Mouse (Mus musculus) lung, adult 2 months (tissue): ENCODE measurements around the gene Adcy10. TPM values are rescaled to one million over a fixed set of nuclear protein-coding genes. Genes with fewer than 3 reads are reported as not detected.

Experiments used
- DNase-seq: peaks from one replicate; pipeline ENCODE4 v3.0.0; 2022
- H3K4me1 ChIP-seq: fragments of 200-500 bp; 2 replicates; pipeline ENCODE4 v1.6.1; 2011; ENCODE audit warnings: low read length; ENCODE audit not compliant: control insufficient read depth, insufficient read depth
- H3K4me3 ChIP-seq: fragments of 200-500 bp; replicated peaks from 2 replicates; pipeline ENCODE3; 2011; ENCODE audit warnings: low read depth, mild to moderate bottlenecking, control low read depth, low read length; ENCODE audit errors: extremely low read depth
- CTCF ChIP-seq: fragments of 200-500 bp; IDR thresholded peaks from 2 replicates; pipeline ENCODE4 v1.5.1; 2011; ENCODE audit warnings: mild to moderate bottlenecking, low read length, control low read depth; ENCODE audit not compliant: insufficient read depth
- POLR2A ChIP-seq: fragments of 200-500 bp; IDR thresholded peaks from 2 replicates; pipeline ENCODE4 v1.6.1; 2011; ENCODE audit warnings: low read depth, mild to moderate bottlenecking, control low read depth, low read length, borderline replicate concordance; ENCODE audit errors: extremely low read depth
- WGBS: fragments of 180-500 bp; shearing (Covaris S2); methylation state at CpG from one replicate; pipeline ENCODE4 v1.1.7; 2018; 5-methylcytosine and 5-hydroxymethylcytosine counted together
- polyA plus RNA-seq: library from polyadenylated mRNA; depleted of rRNA; stranded (reverse); fragments of >200 nt; gene quantifications from 2 replicates; pipeline ENCODE4 v1.2.3, GENCODE M21; 2012

Gene Adcy10
- polyA plus RNA-seq, 1 experiment = 0.14 TPM

DNA sequence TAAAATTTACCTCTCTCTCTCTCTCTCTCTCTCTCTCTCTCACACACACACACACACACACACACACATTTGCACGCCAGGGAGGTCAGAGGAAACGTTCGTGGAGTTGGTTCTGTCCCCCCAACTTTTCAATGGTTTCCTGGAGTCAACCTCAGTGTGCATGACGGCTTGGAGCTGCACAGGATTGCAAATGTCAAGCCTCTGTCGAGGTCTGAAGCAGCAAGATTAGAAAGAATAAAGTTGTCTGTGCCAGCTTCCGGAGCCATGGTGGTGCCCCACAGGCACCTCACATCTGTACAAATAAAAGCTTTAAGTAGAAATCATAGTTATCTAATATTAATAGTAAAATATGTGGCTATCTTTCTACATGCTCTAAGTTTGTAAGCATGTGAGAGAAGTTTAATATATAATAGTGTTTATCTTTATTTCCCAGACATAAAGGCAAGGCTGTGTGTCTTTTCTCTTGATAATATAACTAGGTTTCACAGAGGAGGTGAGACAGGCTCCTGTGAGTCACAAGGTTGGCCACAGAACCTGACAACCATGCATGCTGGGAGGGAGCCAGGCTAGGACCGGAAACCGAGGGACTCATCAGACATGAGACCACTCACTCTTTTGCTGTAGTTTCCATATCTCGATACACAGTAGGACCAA is 91.6 kb downstream of the Adcy10 start:
- WGBS = 60% methylated on average over 9 of the region's 9 CpGs
- no peaks in the 10 kb centered on the region for H3K4me1 ChIP-seq
- no peak for DNase-seq
- TF ChIP-seq POLR2A = no peak
- no peak for TF ChIP-seq CTCF
- no peak overlapping the region for H3K4me3 ChIP-seq

GRCm38 (mm10) chr1:165579332-165579731 is 94.3 kb downstream of the Adcy10 start:
- DNase-seq = no peak
- WGBS = 55% methylated on average over 5 of the region's 5 CpGs
- Histone ChIP-seq H3K4me1 (no peaks in the 10 kb centered on the region), H3K4me3 (no peak overlapping the region)
- no peak for TF ChIP-seq CTCF
- TF ChIP-seq POLR2A = no peak

GRCm38 (mm10) chr1:165581255-165581654 is 96.3 kb downstream of the Adcy10 start:
- TF ChIP-seq POLR2A (no peak), CTCF (no peak)
- DNase-seq = no peak
- 91% methylated on average over 3 of the region's 3 CpGs for WGBS
- no peak overlapping the region for H3K4me3 ChIP-seq
- H3K4me1 ChIP-seq = no peaks in the 10 kb centered on the region

GRCm38 (mm10) chr1:165583529-165584184 is 98.7 kb downstream of the Adcy10 start:
- WGBS = 21% methylated on average over 12 of the region's 12 CpGs
- TF ChIP-seq POLR2A (no peak), CTCF (peak; percentile 99)
- peak; percentile 84 for DNase-seq
- H3K4me1 ChIP-seq = peaks cover 5% of the 10 kb centered on the region
- no peak overlapping the region for H3K4me3 ChIP-seq

- WGBS = 53% methylated on average over 14 of the region's 14 CpGs
- TF ChIP-seq CTCF = no peak
- no peak for TF ChIP-seq POLR2A
- DNase-seq = no peak
- no peak overlapping the region for H3K4me3 ChIP-seq
- H3K4me1 ChIP-seq = peaks cover 17% of the 10 kb centered on the region
Observed at GRCm38 (mm10) chr1:165585389-165586104, 100.6 kb downstream of the Adcy10 start.

- WGBS = 86% methylated on average over 1 of the region's 1 CpGs
- DNase-seq = no peak
- H3K4me1 ChIP-seq = peaks cover 17% of the 10 kb centered on the region
- TF ChIP-seq POLR2A (no peak), CTCF (no peak)
- H3K4me3 ChIP-seq = no peak overlapping the region
Observed at GRCm38 (mm10) chr1:165586366-165586765, 101.4 kb downstream of the Adcy10 start.

- WGBS = 28% methylated on average over 8 of the region's 8 CpGs
- DNase-seq = no peak
- Histone ChIP-seq H3K4me3 (no peak overlapping the region), H3K4me1 (peaks cover 17% of the 10 kb centered on the region)
- TF ChIP-seq CTCF (no peak), POLR2A (no peak)
Observed at GRCm38 (mm10) chr1:165587845-165588244, 102.9 kb downstream of the Adcy10 start.

DNA sequence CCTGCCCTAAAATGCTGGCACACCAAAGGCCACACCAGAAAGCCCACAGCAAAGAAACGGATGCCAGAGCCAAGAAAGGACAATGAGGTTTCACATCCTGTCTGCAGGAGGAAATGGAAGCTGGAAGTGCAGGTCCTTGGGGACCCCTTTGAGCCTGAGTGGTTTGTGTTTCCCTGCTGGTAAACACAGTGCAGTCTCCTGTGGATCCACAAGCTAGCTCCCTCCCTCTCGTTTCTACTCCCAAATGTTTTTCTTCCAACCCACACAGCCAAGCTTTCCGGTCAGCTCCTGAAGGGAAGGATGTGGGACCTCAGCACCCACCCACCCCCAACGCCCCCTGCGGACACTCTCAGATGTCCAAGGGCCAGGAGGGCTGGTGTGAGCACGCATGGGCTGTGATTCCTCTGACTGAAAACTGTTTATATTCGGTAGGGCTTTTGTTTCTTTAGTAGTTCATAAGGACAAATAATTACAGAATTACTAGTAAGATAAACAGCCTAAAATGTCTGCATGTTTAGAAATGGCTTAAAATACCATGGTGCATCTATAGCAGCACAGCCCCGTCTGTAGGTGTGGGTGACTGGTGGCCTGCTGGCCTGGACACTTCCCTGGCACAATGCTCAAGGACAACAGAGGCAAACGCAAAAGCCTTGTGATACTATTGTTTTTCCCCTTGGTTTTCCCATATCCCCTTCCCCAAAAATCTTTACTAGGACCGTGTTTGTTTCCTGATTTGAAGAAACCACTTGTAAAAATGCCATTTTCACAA is 104.5 kb downstream of the Adcy10 start:
- DNase-seq = no peak
- WGBS = 22% methylated on average over 10 of the region's 10 CpGs
- Histone ChIP-seq H3K4me3 (no peak overlapping the region), H3K4me1 (peaks cover 17% of the 10 kb centered on the region)
- TF ChIP-seq POLR2A = no peak
- TF ChIP-seq CTCF = no peak

- WGBS = 31% methylated on average over 8 of the region's 8 CpGs
- DNase-seq = no peak
- no peak for TF ChIP-seq POLR2A
- no peak for TF ChIP-seq CTCF
- Histone ChIP-seq H3K4me3 (no peak overlapping the region), H3K4me1 (peaks cover 17% of the 10 kb centered on the region)
Observed at GRCm38 (mm10) chr1:165590760-165591159, 105.8 kb downstream of the Adcy10 start.
